Mouse (Mus musculus) liver, embryonic 14.5 days (tissue): ENCODE measurements around the gene Slc2a1.

Experiments
- CTCF ChIP-seq: IDR thresholded peaks from 2 replicates; pipeline ENCODE4 v1.5.1; 2016; ENCODE audit warnings: antibody characterized with exemption, low read depth, control low read depth
- EP300 ChIP-seq: IDR thresholded peaks from 2 replicates; pipeline ENCODE4 v1.6.1; 2016; ENCODE audit warnings: antibody characterized with exemption, low read depth

DNA sequence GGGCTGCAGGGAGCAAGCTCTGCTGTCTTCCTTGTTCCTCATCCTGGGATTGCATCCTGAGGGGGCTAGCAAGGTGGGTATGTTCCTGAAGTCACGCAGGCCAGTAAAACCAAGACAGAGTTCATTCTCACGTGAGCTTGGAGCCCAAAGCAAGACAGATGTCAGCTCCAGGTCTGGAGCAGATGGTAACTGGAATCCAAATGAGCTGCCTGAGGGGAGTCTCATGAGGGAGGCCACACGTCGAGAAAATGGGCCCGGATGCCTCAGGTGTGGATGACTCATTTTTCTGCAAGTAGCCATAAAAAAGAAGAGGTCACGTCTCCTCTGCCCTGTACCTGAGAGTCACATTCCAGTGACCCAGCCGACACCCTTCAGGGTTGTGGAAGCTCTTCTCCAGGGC is 14.6 kb upstream of the Slc2a1 start:
- TF ChIP-seq EP300 (no peak), CTCF (no peak)
